Mouse (Mus musculus) forelimb bud, embryonic 11.5 days (tissue): ENCODE measurements at regions not wholly inside any gene's neighbourhood (a gene's known extent, or its start where the extent isn't known, plus 50 kb on each side); places are given as distances from the start of the nearest gene placed in this dataset.

Source experiments
- DNase-seq: peaks from one replicate; pipeline ENCODE4 v3.0.0-alpha.2; 2012; ENCODE audit warnings: low read depth, low spot score

GRCm38 (mm10) chr13:60123964-60124363, 53.2 kb downstream of the Gas1 start:
- DNase-seq: no peak

DNA sequence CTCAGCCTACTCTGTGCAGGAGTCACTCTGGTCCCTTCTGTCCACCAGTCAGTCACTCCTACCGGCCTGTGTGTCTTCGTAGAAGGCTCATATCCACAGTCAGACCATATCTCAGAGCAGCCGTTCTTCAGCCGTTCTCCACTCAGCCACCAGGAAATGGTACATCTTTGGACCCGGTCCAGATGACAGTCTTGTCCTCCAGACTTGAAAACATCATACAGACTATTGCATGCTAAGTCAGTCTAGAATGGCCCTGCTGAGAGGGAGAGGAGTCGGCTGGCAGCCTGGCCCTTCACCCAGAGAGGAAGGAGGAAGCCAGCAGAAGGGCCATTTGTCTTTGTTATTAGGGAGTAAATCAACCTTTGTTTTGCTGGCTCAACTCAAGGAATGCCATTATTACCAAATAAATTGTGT, 54.0 kb downstream of the Gas1 start:
- DNase-seq: no peak

GRCm38 (mm10) chr13:60122341-60123173, 54.6 kb downstream of the Gas1 start:
- DNase-seq: no peak

- DNase-seq: no peak
Measured at GRCm38 (mm10) chr13:60111465-60111864, 65.7 kb downstream of the Gas1 start.

GRCm38 (mm10) chr13:60110079-60110846, 66.9 kb downstream of the Gas1 start:
- peak; percentile 98 for DNase-seq

DNA sequence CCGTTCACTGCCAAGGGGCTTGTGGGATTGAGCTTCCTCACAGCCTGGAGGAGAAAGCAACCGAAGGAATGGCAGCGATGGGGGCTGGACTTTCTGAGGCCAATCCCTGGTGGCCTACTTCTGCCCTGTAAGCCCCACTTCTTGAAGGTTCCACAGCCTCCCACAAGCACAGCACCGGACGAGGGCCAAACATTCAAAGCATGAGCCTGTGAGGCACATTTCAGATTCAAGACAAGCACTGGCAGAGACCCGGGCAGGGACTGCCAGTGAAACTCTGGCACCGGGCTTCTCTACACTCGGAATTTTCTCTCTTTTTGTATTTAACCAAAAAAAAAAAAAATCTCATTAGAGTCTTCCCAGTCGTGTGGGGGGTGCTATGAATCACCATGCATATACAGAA, 71.9 kb downstream of the Gas1 start:
- no peak for DNase-seq

- DNase-seq: no peak
Measured at GRCm38 (mm10) chr13:60101651-60102050, 75.5 kb downstream of the Gas1 start.

- DNase-seq: no peak
Measured at GRCm38 (mm10) chr13:60100130-60101112, 76.7 kb downstream of the Gas1 start.

DNA sequence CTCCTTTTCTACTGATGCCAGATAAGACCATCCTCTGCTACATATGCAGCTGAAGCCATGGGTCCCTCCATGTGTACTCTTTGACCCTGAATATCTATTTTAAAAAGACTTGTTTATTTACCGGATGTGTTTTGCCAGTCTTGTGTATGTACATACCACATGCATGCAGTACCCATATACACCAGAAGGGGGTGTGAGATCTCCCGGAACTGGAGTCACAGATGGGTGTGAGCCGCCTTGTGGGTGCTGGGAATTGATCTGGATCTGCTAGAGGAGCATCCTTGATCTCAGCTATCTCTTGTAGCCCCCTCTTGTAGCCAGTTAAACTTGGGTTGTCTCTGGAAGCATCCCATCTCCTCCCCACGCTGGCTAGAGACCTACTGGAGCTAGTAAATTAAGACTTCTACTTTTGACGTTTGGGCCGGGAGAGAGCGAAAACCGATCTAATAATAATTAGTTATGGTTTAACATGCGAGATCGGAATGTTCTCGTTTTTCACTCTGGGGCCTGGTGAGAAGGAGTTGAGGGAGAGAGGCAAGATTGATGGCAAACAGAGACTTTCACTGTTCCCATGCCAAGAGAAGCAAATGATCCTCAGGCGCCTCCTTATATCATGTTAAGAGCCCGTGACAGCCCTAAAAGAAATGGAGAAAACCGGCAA, 77.6 kb downstream of the Gas1 start:
- peak; percentile 27 for DNase-seq

DNA sequence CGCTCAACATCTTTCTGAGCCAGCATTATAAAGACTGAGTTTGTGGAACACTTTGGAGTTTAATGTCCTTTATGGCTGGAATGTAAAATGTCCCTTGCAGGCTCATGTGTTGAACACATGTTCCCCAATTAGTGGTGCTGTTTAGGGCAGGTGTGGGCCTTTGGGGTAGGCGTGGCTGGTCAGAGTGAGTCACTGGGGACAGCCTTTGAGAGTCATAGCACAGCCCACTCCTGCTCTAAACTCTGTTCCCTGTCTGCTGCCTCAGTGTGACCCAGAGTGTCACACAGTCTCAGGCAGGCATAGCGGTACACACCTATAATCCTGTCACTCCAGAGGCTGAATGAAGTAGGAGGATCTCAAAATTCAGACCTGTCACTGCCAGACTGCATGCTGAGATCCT, 78.8 kb downstream of the Gas1 start:
- peak; percentile 69 for DNase-seq

GRCm38 (mm10) chr13:60097776-60098175, 79.4 kb downstream of the Gas1 start:
- peak; percentile 33 for DNase-seq

DNA sequence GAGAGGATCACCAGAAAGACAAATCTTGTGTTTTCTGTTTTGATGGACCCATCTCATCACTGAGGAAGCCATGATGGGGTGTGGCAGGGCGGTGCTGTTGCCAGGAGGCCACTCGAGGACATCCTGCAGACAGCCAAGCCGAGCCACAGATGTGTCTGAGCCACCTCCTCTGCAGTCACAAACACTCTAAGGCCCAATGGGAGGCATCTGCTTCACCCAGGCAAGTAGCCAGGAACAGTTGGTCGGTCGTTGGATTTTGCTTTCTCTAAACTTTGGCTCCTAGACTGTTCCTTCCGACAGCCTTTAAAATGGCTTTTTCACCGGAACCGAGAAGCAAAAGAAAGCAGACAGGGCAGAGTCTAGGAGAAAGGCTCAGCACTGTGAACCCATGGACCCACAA, 90.5 kb downstream of the Gas1 start:
- DNase-seq: no peak

- no peak for DNase-seq
Measured at GRCm38 (mm10) chr13:60084975-60085374, 92.2 kb downstream of the Gas1 start.

DNA sequence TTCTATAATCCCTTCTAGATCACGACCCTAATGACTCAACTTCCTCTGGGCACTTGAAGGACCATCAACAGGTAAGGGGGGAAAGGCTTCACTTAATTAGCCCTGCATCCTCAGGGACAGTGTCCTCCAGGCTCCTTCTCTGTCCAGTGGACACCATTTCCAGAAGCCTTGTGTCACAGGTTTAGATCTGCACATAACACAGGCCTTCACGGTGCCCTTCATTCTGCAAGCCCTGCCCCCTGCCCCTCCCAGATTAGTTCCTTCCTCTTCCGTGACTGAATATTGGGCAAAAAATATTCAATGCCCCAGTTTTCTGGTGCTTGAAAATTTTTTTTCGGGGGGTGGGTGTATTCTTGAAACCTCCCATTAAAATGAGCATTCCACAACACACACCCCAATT, 92.9 kb downstream of the Gas1 start:
- DNase-seq: no peak

DNA sequence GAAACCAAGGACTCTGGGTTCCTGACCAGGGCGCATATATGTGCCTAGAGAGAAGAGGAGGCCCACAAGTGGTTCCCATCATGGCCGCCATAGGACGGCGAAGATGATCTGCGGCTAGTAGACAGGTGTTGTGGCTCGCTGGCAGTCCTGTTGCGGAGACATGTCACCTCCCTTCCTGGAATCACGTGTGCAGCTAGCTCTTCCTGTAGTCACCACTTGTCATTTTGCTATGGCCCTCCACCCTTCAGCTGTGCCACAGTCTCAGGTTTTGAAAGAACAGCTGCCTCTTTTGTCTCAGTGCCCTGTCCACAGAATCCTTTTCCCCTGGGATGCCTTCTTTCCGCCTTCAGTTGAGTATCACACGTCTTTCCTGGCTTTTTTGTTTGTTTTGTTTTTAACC, 97.1 kb downstream of the Gas1 start:
- no peak for DNase-seq

GRCm38 (mm10) chr13:60078331-60079050, 98.7 kb downstream of the Gas1 start:
- no peak for DNase-seq

DNA sequence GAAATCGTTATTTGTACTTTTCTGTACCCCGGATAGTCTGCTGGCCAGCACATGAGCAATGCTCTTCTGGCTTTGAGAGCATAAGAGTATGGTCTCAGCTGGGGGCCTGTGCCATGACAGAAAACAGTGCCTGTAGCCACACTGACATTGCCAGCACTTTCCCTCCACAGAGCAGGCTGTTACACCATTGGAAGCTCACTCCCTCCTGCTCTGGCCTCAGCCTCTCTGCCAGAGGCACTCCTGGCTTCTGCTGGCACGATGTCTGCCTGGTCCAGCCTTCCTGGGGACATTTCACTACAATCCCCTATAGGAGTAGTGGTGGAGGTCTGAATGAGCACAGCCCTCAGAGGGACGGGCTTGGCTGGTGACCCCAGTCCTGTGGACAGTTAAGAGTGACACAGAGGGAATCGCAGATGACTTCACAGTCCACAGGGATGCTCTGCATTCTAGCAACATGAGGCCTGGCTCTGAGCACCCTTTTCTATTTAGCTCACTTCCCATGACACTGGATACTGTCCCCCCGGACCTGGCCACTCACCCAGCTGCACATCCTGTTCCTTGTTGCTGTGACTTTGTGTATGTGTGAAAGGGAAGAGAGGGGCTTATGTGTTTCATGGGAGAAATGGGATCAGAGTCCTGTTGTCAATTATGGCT, 100.9 kb downstream of the Gas1 start:
- no peak for DNase-seq

- DNase-seq: no peak
Measured at GRCm38 (mm10) chr13:60071595-60071994, 105.6 kb downstream of the Gas1 start.

DNA sequence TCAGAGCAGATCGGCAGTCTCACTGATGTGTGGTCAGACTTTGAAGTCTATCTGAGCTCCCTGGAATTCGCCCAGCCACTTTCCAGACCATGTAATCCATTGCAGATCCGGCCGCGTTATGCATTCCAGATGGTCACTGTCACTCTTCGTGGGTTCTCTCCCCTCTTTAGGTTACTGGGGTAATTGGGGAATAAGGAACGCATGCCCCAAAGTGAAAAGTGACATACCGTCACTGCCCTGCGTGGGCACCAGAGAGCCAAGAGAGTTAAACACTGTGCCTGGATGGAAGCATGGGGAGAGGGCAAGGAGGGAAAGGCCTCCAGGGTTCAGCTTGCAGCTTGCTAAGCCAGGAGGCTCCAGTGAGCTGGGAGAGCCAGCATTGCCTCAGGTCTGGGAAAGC, 108.0 kb downstream of the Gas1 start:
- peak; percentile 91 for DNase-seq

- no peak for DNase-seq
Measured at GRCm38 (mm10) chr13:60067325-60067724, 109.8 kb downstream of the Gas1 start.
